Mouse (Mus musculus) monocyte, adult 5-6 weeks (primary cell): ENCODE data around the gene Efcab3. TPM values are rescaled to one million over a fixed set of nuclear protein-coding genes. Genes with fewer than 3 reads are reported as not detected.
A peak's percentile ranks its signal among the peaks of the same experiment; 100 is the strongest.
"Not testable (repeated sequence)": the region's sequence is repeated elsewhere in the genome, so short reads cannot be mapped to it uniquely, and the experiment has no call there.

ENCODE experiments used
- ATAC-seq: fragments of 153-309, 156-312 bp; replicated peaks from 2 replicates; pipeline ENCODE4 v1.8.0; 2017; ENCODE audit warnings: mild to moderate bottlenecking; ENCODE audit not compliant: low TSS enrichment, insufficient number of reproducible peaks, severe bottlenecking, poor library complexity, low FRiP score
- total RNA-seq: library from RNA; stranded (forward); fragments of 200-1000, 200-491, 200-594 nt; gene quantifications from 3 replicates; pipeline ENCODE4 v1.2.3, GENCODE M21; 2017

Efcab3 gene
- total RNA-seq, result not detected in 3 replicates

GRCm38 (mm10) chr11:105063292-105063691 lies at the start of gene Efcab3:
Gene Efcab3, plus strand, starts transcription at chr11:105063592.
- ATAC-seq, result no peak

- ATAC-seq, result no peak
These were observed 42.3 kb upstream of the Efcab3 start for GRCm38 (mm10) chr11:105021071-105021470.

GRCm38 (mm10) chr11:105028744-105029348 lies 34.5 kb upstream of the Efcab3 start:
- no peak for ATAC-seq

GRCm38 (mm10) chr11:105029525-105029924 lies 33.9 kb upstream of the Efcab3 start:
- no peak for ATAC-seq

GRCm38 (mm10) chr11:105030229-105030628 lies 33.2 kb upstream of the Efcab3 start:
- ATAC-seq, result no peak

GRCm38 (mm10) chr11:105031103-105031502 lies 32.3 kb upstream of the Efcab3 start:
- no peak for ATAC-seq

- ATAC-seq, result no peak
These were observed 28.3 kb upstream of the Efcab3 start for GRCm38 (mm10) chr11:105035081-105035480.

GRCm38 (mm10) chr11:105112448-105112847 lies 49.1 kb downstream of the Efcab3 start:
- ATAC-seq, result not testable (repeated sequence)

GRCm38 (mm10) chr11:105117814-105118213 lies 54.4 kb downstream of the Efcab3 start:
- ATAC-seq, result no peak

GRCm38 (mm10) chr11:105120551-105121061 lies 57.2 kb downstream of the Efcab3 start:
- ATAC-seq, result no peak

- not testable (repeated sequence) for ATAC-seq
These were observed 58.4 kb downstream of the Efcab3 start for GRCm38 (mm10) chr11:105121792-105122191.

GRCm38 (mm10) chr11:105123986-105124385 lies 60.6 kb downstream of the Efcab3 start:
- ATAC-seq, result 0 out of 2 replicates have a peak, but pooled peaks have one; percentile 31

GRCm38 (mm10) chr11:105125735-105126519 lies 62.5 kb downstream of the Efcab3 start, which contains the start of gene Mettl2:
Gene Mettl2, plus strand, starts transcription at chr11:105126425.
- ATAC-seq, result peak; percentile 89

- no peak for ATAC-seq
These were observed 63.2 kb downstream of the Efcab3 start for GRCm38 (mm10) chr11:105126520-105127029.

GRCm38 (mm10) chr11:105135692-105136091 lies 72.3 kb downstream of the Efcab3 start:
- no peak for ATAC-seq

GRCm38 (mm10) chr11:105137255-105137654 lies 73.9 kb downstream of the Efcab3 start:
- not testable (repeated sequence) for ATAC-seq

- ATAC-seq, result not testable (repeated sequence)
These were observed 77.1 kb downstream of the Efcab3 start for GRCm38 (mm10) chr11:105140512-105140911.

- ATAC-seq, result no peak
These were observed 77.7 kb downstream of the Efcab3 start for GRCm38 (mm10) chr11:105141115-105141514.

- ATAC-seq, result no peak
These were observed 80.2 kb downstream of the Efcab3 start for GRCm38 (mm10) chr11:105143564-105143963.
